Mouse (Mus musculus) heart, embryonic 15.5 days (tissue): Measurements from ENCODE around the gene Foxo6. TPM values are rescaled to one million over a fixed set of nuclear protein-coding genes. Genes with fewer than 3 reads are reported as not detected.

Source experiments
- ATAC-seq: fragments of 200-750 bp; cut with Nextera tagmentation; replicated peaks from 2 replicates; pipeline ENCODE4 v1.8.0; 2017; ENCODE audit warnings: low read depth, moderate TSS enrichment; ENCODE audit not compliant: insufficient number of reproducible peaks, insufficient read depth, low FRiP score
- H3K27ac ChIP-seq: fragments of 300-500 bp; sonication (generic); 2 replicates; pipeline ENCODE4 v1.5.1; 2015; ENCODE audit warnings: mild to moderate bottlenecking, inconsistent platforms
- H3K27me3 ChIP-seq: fragments of 300-500 bp; sonication (generic); 2 replicates; pipeline ENCODE4 v1.6.1; 2015; ENCODE audit warnings: inconsistent platforms
- H3K36me3 ChIP-seq: fragments of 300-500 bp; sonication (generic); 2 replicates; pipeline ENCODE4 v1.6.1; 2015; ENCODE audit warnings: mild to moderate bottlenecking, inconsistent platforms
- H3K4me1 ChIP-seq: fragments of 300-500 bp; sonication (generic); replicated peaks from 2 replicates; pipeline ENCODE4 v1.6.1; 2015; ENCODE audit warnings: inconsistent platforms
- H3K4me2 ChIP-seq: fragments of 300-500 bp; sonication (generic); 2 replicates; pipeline ENCODE4 v1.6.1; 2015; ENCODE audit warnings: inconsistent platforms, mild to moderate bottlenecking, moderate library complexity
- H3K4me3 ChIP-seq: fragments of 300-500 bp; sonication (generic); 2 replicates; pipeline ENCODE4 v1.5.1; 2015; ENCODE audit warnings: mild to moderate bottlenecking, inconsistent platforms
- H3K9ac ChIP-seq: fragments of 300-500 bp; sonication (generic); 2 replicates; pipeline ENCODE4 v1.6.1; 2015; ENCODE audit warnings: mild to moderate bottlenecking, inconsistent platforms
- H3K9me3 ChIP-seq: fragments of 300-500 bp; sonication (generic); replicated peaks from 2 replicates; pipeline ENCODE4 v1.6.1; 2016; ENCODE audit warnings: inconsistent platforms
- WGBS: fragments of 180-500 bp; shearing (Covaris S2); methylation state at CpG from one replicate; pipeline ENCODE4 v1.1.7; 2015; ENCODE audit warnings: mixed read lengths; 5-methylcytosine and 5-hydroxymethylcytosine counted together
- polyA plus RNA-seq: library from polyadenylated mRNA; unstranded; fragments of >200 nt; fragmentation: Nextera tagmentation; extraction: Ambion mirVana; gene quantifications from 2 replicates; pipeline ENCODE4 v1.2.1, GENCODE M21; 2015

Foxo6 gene
- polyA plus RNA-seq, 1 experiment from 2014 or later, result 0.05 TPM

GRCm38 (mm10) chr4:120316716-120317115 lies 29.6 kb upstream of the Foxo6 start:
- no peak overlapping the region for H3K4me3 ChIP-seq
- H3K4me1 ChIP-seq, result no peaks in the 10 kb centered on the region
- H3K27ac ChIP-seq, result no peak overlapping the region
- no peaks in the 10 kb centered on the region for H3K36me3 ChIP-seq
- no peak for ATAC-seq
- 74% methylated on average over 4 of the region's 4 CpGs for WGBS
- no peaks in the 10 kb centered on the region for H3K9me3 ChIP-seq
- no peak overlapping the region for H3K9ac ChIP-seq
- H3K4me2 ChIP-seq, result no peak overlapping the region
- H3K27me3 ChIP-seq, result peaks cover 10% of the 10 kb centered on the region; the same call in 1 of the 2 replicates

- Histone ChIP-seq H3K4me1 (no peaks in the 10 kb centered on the region), H3K4me3 (no peak overlapping the region), H3K27me3 (peaks cover 10% of the 10 kb centered on the region; the same call in 1 of the 2 replicates), H3K9me3 (no peaks in the 10 kb centered on the region), H3K4me2 (no peak overlapping the region), H3K36me3 (no peaks in the 10 kb centered on the region), H3K27ac (no peak overlapping the region), H3K9ac (no peak overlapping the region)
- WGBS, result 22% methylated on average over 3 of the region's 3 CpGs
- ATAC-seq, result no peak
Observed at GRCm38 (mm10) chr4:120314571-120314970, 27.4 kb upstream of the Foxo6 start.

- no peak overlapping the region for H3K4me3 ChIP-seq
- no peak overlapping the region for H3K9ac ChIP-seq
- H3K36me3 ChIP-seq, result no peaks in the 10 kb centered on the region
- H3K4me1 ChIP-seq, result no peaks in the 10 kb centered on the region
- no peak overlapping the region for H3K27ac ChIP-seq
- H3K27me3 ChIP-seq, result peaks cover 7% of the 10 kb centered on the region; the same call in 1 of the 2 replicates
- WGBS, result 73% methylated on average over 5 of the region's 5 CpGs
- no peak for ATAC-seq
- no peaks in the 10 kb centered on the region for H3K9me3 ChIP-seq
- no peak overlapping the region for H3K4me2 ChIP-seq
Observed at GRCm38 (mm10) chr4:120313309-120313708, 26.2 kb upstream of the Foxo6 start.

GRCm38 (mm10) chr4:120304580-120304979 lies 17.4 kb upstream of the Foxo6 start:
- H3K27me3 ChIP-seq, result peaks cover 46% of the 10 kb centered on the region
- no peak for ATAC-seq

GRCm38 (mm10) chr4:120299287-120299686 lies 12.1 kb upstream of the Foxo6 start:
- Histone ChIP-seq H3K36me3 (no peaks in the 10 kb centered on the region), H3K4me1 (no peaks in the 10 kb centered on the region), H3K9me3 (no peaks in the 10 kb centered on the region), H3K9ac (no peak overlapping the region), H3K27ac (no peak overlapping the region), H3K4me3 (no peak overlapping the region), H3K4me2 (no peak overlapping the region), H3K27me3 (peaks cover 33% of the 10 kb centered on the region)
- no peak for ATAC-seq
- 41% methylated on average over 7 of the region's 7 CpGs for WGBS

More at GRCm38 (mm10) chr4:120304580-120304979, 17.4 kb upstream of the Foxo6 start:
- Histone ChIP-seq H3K4me1 (no peaks in the 10 kb centered on the region), H3K36me3 (no peaks in the 10 kb centered on the region), H3K4me3 (no peak overlapping the region), H3K4me2 (no peak overlapping the region), H3K9ac (no peak overlapping the region), H3K9me3 (no peaks in the 10 kb centered on the region), H3K27ac (no peak overlapping the region)
- WGBS, result 3% methylated on average over 9 of the region's 9 CpGs

- H3K4me2 ChIP-seq, result no peak overlapping the region
- H3K9ac ChIP-seq, result no peak overlapping the region
- H3K9me3 ChIP-seq, result no peaks in the 10 kb centered on the region
- ATAC-seq, result no peak
- 74% methylated on average over 11 of the region's 11 CpGs for WGBS
- H3K4me3 ChIP-seq, result no peak overlapping the region
- no peaks in the 10 kb centered on the region for H3K36me3 ChIP-seq
- peaks cover 37% of the 10 kb centered on the region for H3K27me3 ChIP-seq
- H3K4me1 ChIP-seq, result peaks cover 25% of the 10 kb centered on the region
- no peak overlapping the region for H3K27ac ChIP-seq
Observed at GRCm38 (mm10) chr4:120291106-120291822, 4.1 kb upstream of the Foxo6 start.

- Histone ChIP-seq H3K4me3 (no peak overlapping the region), H3K36me3 (no peaks in the 10 kb centered on the region), H3K4me2 (no peak overlapping the region), H3K27ac (no peak overlapping the region), H3K9ac (no peak overlapping the region), H3K27me3 (peaks cover 43% of the 10 kb centered on the region), H3K4me1 (peaks cover 25% of the 10 kb centered on the region), H3K9me3 (no peaks in the 10 kb centered on the region)
- 16% methylated on average over 5 of the region's 5 CpGs for WGBS
- ATAC-seq, result no peak
Observed at GRCm38 (mm10) chr4:120290486-120290885, 3.3 kb upstream of the Foxo6 start.

- no peak overlapping the region for H3K27ac ChIP-seq
- H3K4me3 ChIP-seq, result no peak overlapping the region
- ATAC-seq, result no peak
- H3K27me3 ChIP-seq, result peaks cover 54% of the 10 kb centered on the region
- 70% methylated on average over 3 of the region's 3 CpGs for WGBS
- peaks cover 25% of the 10 kb centered on the region for H3K4me1 ChIP-seq
- H3K4me2 ChIP-seq, result no peak overlapping the region
- H3K9me3 ChIP-seq, result no peaks in the 10 kb centered on the region
- no peaks in the 10 kb centered on the region for H3K36me3 ChIP-seq
- H3K9ac ChIP-seq, result no peak overlapping the region
Observed at GRCm38 (mm10) chr4:120289181-120289965, 2.2 kb upstream of the Foxo6 start.

GRCm38 (mm10) chr4:120286761-120287241 lies 348 bp downstream of the Foxo6 start:
- Histone ChIP-seq H3K27me3 (peaks cover 68% of the 10 kb centered on the region), H3K4me2 (peak overlapping the region; percentile 91), H3K9me3 (no peaks in the 10 kb centered on the region), H3K4me1 (peaks cover 44% of the 10 kb centered on the region), H3K27ac (no peak overlapping the region), H3K4me3 (peak overlapping the region; percentile 68), H3K9ac (peak overlapping the region; percentile 67), H3K36me3 (no peaks in the 10 kb centered on the region)
- WGBS, result under 1% methylated on average over 53 of the region's 53 CpGs
- ATAC-seq, result no peak

GRCm38 (mm10) chr4:120285730-120286129 lies 1.4 kb downstream of the Foxo6 start:
- Histone ChIP-seq H3K4me3 (no peak overlapping the region), H3K9me3 (no peaks in the 10 kb centered on the region), H3K4me1 (peaks cover 40% of the 10 kb centered on the region), H3K36me3 (no peaks in the 10 kb centered on the region), H3K27me3 (peaks cover 76% of the 10 kb centered on the region), H3K4me2 (0 out of 2 replicates have a peak overlapping the region, but pooled peaks have one; percentile 91), H3K27ac (no peak overlapping the region), H3K9ac (no peak overlapping the region)
- ATAC-seq, result no peak
- WGBS, result 64% methylated on average over 1 of the region's 1 CpGs

GRCm38 (mm10) chr4:120285223-120285622 lies 1.9 kb downstream of the Foxo6 start:
- H3K36me3 ChIP-seq, result no peaks in the 10 kb centered on the region
- 65% methylated on average over 3 of the region's 3 CpGs for WGBS
- no peak overlapping the region for H3K27ac ChIP-seq
- no peak overlapping the region for H3K4me2 ChIP-seq
- ATAC-seq, result no peak
- no peak overlapping the region for H3K9ac ChIP-seq
- H3K27me3 ChIP-seq, result peaks cover 76% of the 10 kb centered on the region
- H3K9me3 ChIP-seq, result no peaks in the 10 kb centered on the region
- no peak overlapping the region for H3K4me3 ChIP-seq
- H3K4me1 ChIP-seq, result peaks cover 37% of the 10 kb centered on the region
